Mouse (Mus musculus) hindbrain, postnatal 0 days (tissue): Measurements from ENCODE around the gene Arsg. TPM values are rescaled to one million over a fixed set of nuclear protein-coding genes. Genes with fewer than 3 reads are reported as not detected.

ENCODE experiments used
- ATAC-seq: fragments of 200-750 bp; cut with Nextera tagmentation; 2 replicates; pipeline ENCODE4 v1.8.0; 2017; ENCODE audit warnings: mild to moderate bottlenecking, moderate TSS enrichment, moderate library complexity
- DNase-seq: peaks from one replicate; pipeline ENCODE4 v3.0.0-alpha.2; 2015; ENCODE audit warnings: low spot score
- H3K27ac ChIP-seq: fragments of 300-500 bp; sonication (generic); 2 replicates; pipeline ENCODE4 v1.5.1; 2014; ENCODE audit warnings: mild to moderate bottlenecking
- H3K27me3 ChIP-seq: fragments of 300-500 bp; sonication (generic); 2 replicates; pipeline ENCODE4 v1.6.1; 2014; ENCODE audit warnings: low read length, mixed read lengths; ENCODE audit not compliant: insufficient read depth
- H3K36me3 ChIP-seq: fragments of 300-500 bp; sonication (generic); 2 replicates; pipeline ENCODE4 v1.6.1; 2014; ENCODE audit warnings: low read length, mixed read lengths; ENCODE audit not compliant: insufficient read depth
- H3K4me1 ChIP-seq: fragments of 300-500 bp; sonication (generic); 2 replicates; pipeline ENCODE4 v1.6.1; 2014; ENCODE audit warnings: antibody characterized with exemption, low read length, mixed read lengths; ENCODE audit not compliant: insufficient read depth
- H3K4me2 ChIP-seq: fragments of 300-500 bp; sonication (generic); 2 replicates; pipeline ENCODE4 v1.6.1; 2014; ENCODE audit warnings: low read depth, mild to moderate bottlenecking, low read length, moderate library complexity, mixed read lengths
- H3K4me3 ChIP-seq: fragments of 300-500 bp; sonication (generic); 2 replicates; pipeline ENCODE4 v1.5.1; 2014; ENCODE audit warnings: low read length
- H3K9ac ChIP-seq: fragments of 300-500 bp; sonication (generic); replicated peaks from 2 replicates; pipeline ENCODE4 v1.6.1; 2014; ENCODE audit warnings: mild to moderate bottlenecking, low read length, moderate library complexity, mixed read lengths
- H3K9me3 ChIP-seq: fragments of 300-500 bp; sonication (generic); 2 replicates; pipeline ENCODE4 v1.6.1; 2016; ENCODE audit warnings: low read length, mixed read lengths
- CTCF ChIP-seq: IDR thresholded peaks from 2 replicates; pipeline ENCODE4 v1.5.1; 2016; ENCODE audit warnings: antibody characterized with exemption, control low read depth, low read depth
- WGBS: fragments of 180-500 bp; shearing (Covaris S2); extraction: QIAGEN DNeasy Blood & Tissue Kit; methylation state at CpG from one replicate; pipeline ENCODE4 v1.1.7; 2014; 5-methylcytosine and 5-hydroxymethylcytosine counted together
- polyA plus RNA-seq: library from polyadenylated mRNA; unstranded; fragments of >200 nt; fragmentation: Nextera tagmentation; extraction: Ambion mirVana; gene quantifications from 2 replicates; pipeline ENCODE4 v1.2.1, GENCODE M21; 2015
- total RNA-seq: library from RNA; depleted of rRNA; stranded (reverse); fragments of >200 nt; gene quantifications from 2 replicates; pipeline ENCODE4 v1.2.3, GENCODE M21; 2014

The Arsg gene
- total and polyA plus RNA-seq, 2 experiments from 2014 or later: 10.3 to 10.4 TPM

GRCm38 (mm10) chr11:109479575-109480285 is 6.6 kb downstream of the Arsg start:
- DNase-seq (no peak), ATAC-seq (no peak)
- Histone ChIP-seq H3K9me3 (no peaks in the 10 kb centered on the region), H3K9ac (no peak overlapping the region), H3K36me3 (no peaks in the 10 kb centered on the region), H3K4me2 (no peak overlapping the region), H3K4me1 (no peaks in the 10 kb centered on the region), H3K27me3 (no peaks in the 10 kb centered on the region), H3K4me3 (no peak overlapping the region), H3K27ac (no peak overlapping the region)
- 48% methylated on average over 16 of the region's 16 CpGs for WGBS
- no peak for TF ChIP-seq CTCF

- H3K9me3 ChIP-seq: no peaks in the 10 kb centered on the region
- ATAC-seq (no peak), DNase-seq (no peak)
Observed at GRCm38 (mm10) chr11:109480440-109480839, 7.3 kb downstream of the Arsg start.

DNA sequence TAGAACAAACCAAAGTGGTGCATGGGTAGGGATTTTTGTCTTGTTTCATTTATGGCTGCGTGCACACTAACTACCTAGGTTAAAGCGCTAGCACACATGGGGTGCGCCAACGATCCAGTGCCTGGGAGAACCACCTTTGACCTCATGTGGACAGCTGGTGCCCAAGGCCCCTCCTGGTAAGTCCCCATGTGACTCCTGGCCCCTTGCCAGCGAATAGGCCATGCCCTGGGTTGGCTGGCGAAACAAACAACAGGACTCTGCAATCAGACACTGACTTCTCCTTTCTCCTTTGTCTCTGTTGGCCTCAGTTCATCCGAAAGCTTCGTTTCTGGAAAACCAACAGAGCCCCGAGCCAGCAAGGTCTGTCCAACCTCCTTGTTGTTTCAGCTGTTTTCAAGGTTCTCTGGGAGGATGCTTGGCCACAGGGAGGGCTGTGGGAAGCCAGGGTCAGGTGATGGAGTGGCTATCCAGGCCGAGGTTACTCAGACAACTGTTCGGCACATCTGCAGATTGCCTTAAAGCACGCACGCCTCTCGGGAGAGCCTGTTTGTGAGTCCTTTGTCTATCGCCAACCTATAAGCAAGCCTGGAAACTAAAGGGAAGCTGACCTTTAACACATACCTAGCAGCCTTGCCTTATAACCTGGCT is 12.3 kb downstream of the Arsg start:
- Histone ChIP-seq H3K36me3 (no peaks in the 10 kb centered on the region), H3K4me3 (no peak overlapping the region), H3K27me3 (no peaks in the 10 kb centered on the region), H3K9me3 (no peaks in the 10 kb centered on the region), H3K4me2 (no peak overlapping the region), H3K27ac (no peak overlapping the region), H3K9ac (no peak overlapping the region), H3K4me1 (no peaks in the 10 kb centered on the region)
- no peak for TF ChIP-seq CTCF
- peak; percentile 43 for DNase-seq
- 76% methylated on average over 15 of the region's 15 CpGs for WGBS
- ATAC-seq: no peak

More at GRCm38 (mm10) chr11:109480440-109480839, 7.3 kb downstream of the Arsg start:
- Histone ChIP-seq H3K4me2 (no peak overlapping the region), H3K4me3 (no peak overlapping the region), H3K9ac (no peak overlapping the region), H3K36me3 (no peaks in the 10 kb centered on the region), H3K27ac (no peak overlapping the region), H3K4me1 (no peaks in the 10 kb centered on the region), H3K27me3 (no peaks in the 10 kb centered on the region)
- 78% methylated on average over 8 of the region's 8 CpGs for WGBS
- TF ChIP-seq CTCF: no peak

DNA sequence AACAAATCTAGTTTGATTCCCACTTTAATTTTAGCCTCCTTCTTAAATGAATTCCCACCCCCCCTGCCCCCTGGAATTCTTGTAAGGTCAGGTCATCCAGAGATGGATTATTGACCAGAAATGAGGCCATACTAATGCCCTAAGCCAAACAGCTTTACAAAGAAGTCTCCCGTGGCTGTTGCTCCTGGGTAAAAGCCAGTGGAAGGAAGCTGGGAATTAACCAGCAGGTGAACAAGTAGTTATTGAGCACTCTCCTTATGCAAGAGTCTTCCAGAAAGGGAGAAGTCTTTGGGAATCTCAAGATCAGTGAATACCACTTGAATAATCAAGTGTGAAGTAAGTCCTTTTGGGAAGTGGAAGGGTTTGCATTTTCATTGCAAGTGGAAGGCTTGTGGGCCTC is 13.9 kb downstream of the Arsg start:
- DNase-seq (no peak), ATAC-seq (no peak)
- H3K9me3 ChIP-seq: no peaks in the 10 kb centered on the region
- H3K27me3 ChIP-seq: no peaks in the 10 kb centered on the region
- H3K9ac ChIP-seq: no peak overlapping the region
- WGBS: 35% methylated on average over 1 of the region's 1 CpGs
- H3K4me1 ChIP-seq: no peaks in the 10 kb centered on the region
- H3K4me3 ChIP-seq: no peak overlapping the region
- TF ChIP-seq CTCF: no peak
- H3K4me2 ChIP-seq: no peak overlapping the region
- no peak overlapping the region for H3K27ac ChIP-seq
- no peaks in the 10 kb centered on the region for H3K36me3 ChIP-seq

DNA sequence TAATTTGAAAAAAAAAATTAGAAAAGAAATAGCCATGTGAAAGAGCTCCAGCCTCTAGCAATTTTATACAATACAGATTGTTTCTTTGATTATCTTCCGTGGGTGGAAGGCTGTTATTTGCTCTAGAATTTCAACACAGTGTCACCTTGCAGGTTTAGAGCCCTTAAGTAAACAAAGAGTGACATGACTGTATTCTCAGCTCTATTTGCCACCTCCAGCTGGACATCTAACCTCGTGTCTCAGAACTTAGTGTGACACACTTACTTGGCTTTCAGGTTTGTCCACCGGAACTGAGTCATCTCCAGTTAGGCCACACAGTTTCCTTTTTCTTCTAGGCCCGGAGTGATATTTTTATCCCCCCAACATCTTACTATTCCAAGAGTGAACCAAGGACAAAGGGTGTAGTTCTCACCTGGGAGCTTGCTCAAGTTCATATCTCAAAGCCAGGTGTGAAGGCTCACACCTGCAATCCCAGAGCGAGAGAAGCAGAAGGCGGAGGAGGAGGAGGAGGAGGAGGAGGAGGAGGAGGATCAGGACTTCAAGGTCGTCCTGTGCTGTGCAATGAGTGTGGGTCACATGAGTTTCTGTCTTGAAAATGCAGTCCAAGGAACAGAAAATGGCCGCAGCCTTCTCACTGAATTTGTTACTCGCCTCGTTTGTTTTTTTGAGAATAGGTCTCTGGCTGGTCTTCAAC is 15.0 kb downstream of the Arsg start:
- H3K4me1 ChIP-seq: no peaks in the 10 kb centered on the region
- H3K36me3 ChIP-seq: no peaks in the 10 kb centered on the region
- ATAC-seq (no peak), DNase-seq (no peak)
- no peak overlapping the region for H3K27ac ChIP-seq
- H3K9ac ChIP-seq: no peak overlapping the region
- WGBS: 85% methylated on average over 10 of the region's 10 CpGs
- H3K27me3 ChIP-seq: no peaks in the 10 kb centered on the region
- no peak overlapping the region for H3K4me3 ChIP-seq
- no peaks in the 10 kb centered on the region for H3K9me3 ChIP-seq
- H3K4me2 ChIP-seq: no peak overlapping the region
- no peak for TF ChIP-seq CTCF

DNA sequence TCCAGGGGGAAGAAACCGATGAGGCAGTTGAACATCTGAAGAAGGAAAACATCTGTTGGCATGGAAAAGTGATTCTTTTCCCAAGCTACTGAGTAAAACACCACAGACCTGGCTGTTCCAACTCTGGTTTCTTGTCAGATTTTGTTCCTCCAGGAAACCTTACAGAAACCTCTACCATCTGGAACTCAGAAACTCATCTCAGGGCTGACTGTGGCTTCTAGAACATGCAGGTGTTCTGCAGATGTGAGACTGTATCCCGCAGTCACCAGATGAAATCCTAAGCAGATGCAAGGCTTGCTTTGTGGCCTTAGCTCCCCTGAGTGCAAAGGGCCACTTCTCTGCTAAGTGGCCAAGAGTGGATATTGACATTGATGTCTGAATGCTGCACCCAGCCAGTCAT is 16.6 kb downstream of the Arsg start:
- Histone ChIP-seq H3K4me3 (no peak overlapping the region), H3K4me1 (no peaks in the 10 kb centered on the region), H3K9ac (no peak overlapping the region), H3K9me3 (no peaks in the 10 kb centered on the region), H3K36me3 (no peaks in the 10 kb centered on the region), H3K27me3 (no peaks in the 10 kb centered on the region), H3K4me2 (no peak overlapping the region), H3K27ac (no peak overlapping the region)
- ATAC-seq (no peak), DNase-seq (no peak)
- 89% methylated on average over 2 of the region's 2 CpGs for WGBS
- no peak for TF ChIP-seq CTCF
